Mouse (Mus musculus) small intestine, adult 2 months (tissue): ENCODE data around the gene Nup98.

ENCODE experiments used
- CTCF ChIP-seq: fragments of 200-500 bp; IDR thresholded peaks from 2 replicates; pipeline ENCODE4 v1.5.1; 2012; ENCODE audit warnings: low read depth, mild to moderate bottlenecking, control low read depth, inconsistent platforms, low read length, moderate library complexity, mixed read lengths; ENCODE audit not compliant: insufficient replicate concordance, insufficient read length; ENCODE audit errors: extremely low read depth
- POLR2A ChIP-seq: fragments of 200-500 bp; IDR thresholded peaks from 2 replicates; pipeline ENCODE4 v1.6.1; 2012; ENCODE audit warnings: low read depth, mild to moderate bottlenecking, control low read depth, inconsistent platforms, low read length, moderate library complexity

GRCm38 (mm10) chr7:102200576-102200975 is 9.4 kb downstream of the Nup98 start:
- TF ChIP-seq CTCF (no peak), POLR2A (no peak)
